Mouse (Mus musculus) olfactory bulb, adult 2 months (tissue): ENCODE results near the gene Serinc4. TPM values are rescaled to one million over a fixed set of nuclear protein-coding genes. Genes with fewer than 3 reads are reported as not detected.
"Not testable (repeated sequence)": the region's sequence is repeated elsewhere in the genome, so short reads cannot be mapped to it uniquely, and the experiment has no call there.

ENCODE experiments used
- H3K27ac ChIP-seq: fragments of 200-500 bp; 2 replicates; pipeline ENCODE4 v1.5.1; 2012; ENCODE audit warnings: low read depth, low read length; ENCODE audit not compliant: insufficient read depth
- H3K4me1 ChIP-seq: fragments of 200-500 bp; 2 replicates; pipeline ENCODE4 v1.6.1; 2012; ENCODE audit warnings: low read length; ENCODE audit not compliant: control insufficient read depth, insufficient read depth
- H3K4me3 ChIP-seq: fragments of 200-500 bp; 2 replicates; pipeline ENCODE4 v1.5.1; 2012; ENCODE audit warnings: mild to moderate bottlenecking, low read depth, low read length, moderate library complexity; ENCODE audit not compliant: insufficient read depth
- CTCF ChIP-seq: fragments of 200-500 bp; IDR thresholded peaks from 2 replicates; pipeline ENCODE4 v1.5.1; 2012; ENCODE audit warnings: low read depth, mild to moderate bottlenecking, low read length, moderate library complexity; ENCODE audit not compliant: insufficient read depth
- POLR2A ChIP-seq: fragments of 200-500 bp; IDR thresholded peaks from 2 replicates; pipeline ENCODE4 v1.6.1; 2012; ENCODE audit warnings: mild to moderate bottlenecking, low read depth, low read length, moderate library complexity; ENCODE audit not compliant: insufficient read depth
- WGBS: fragments of 180-500 bp; shearing (Covaris S2); methylation state at CpG from one replicate; pipeline ENCODE4 v1.1.7; 2018; 5-methylcytosine and 5-hydroxymethylcytosine counted together
- polyA plus RNA-seq: library from polyadenylated mRNA; stranded (reverse); fragments of >200 nt; gene quantifications from 2 replicates; pipeline ENCODE4 v1.2.4, GENCODE M21; 2012; ENCODE audit warnings: low replicate concordance; ENCODE audit not compliant: missing spikeins, insufficient read depth, insufficient read length

Serinc4 gene
- polyA plus RNA-seq, 1 experiment: not detected

DNA sequence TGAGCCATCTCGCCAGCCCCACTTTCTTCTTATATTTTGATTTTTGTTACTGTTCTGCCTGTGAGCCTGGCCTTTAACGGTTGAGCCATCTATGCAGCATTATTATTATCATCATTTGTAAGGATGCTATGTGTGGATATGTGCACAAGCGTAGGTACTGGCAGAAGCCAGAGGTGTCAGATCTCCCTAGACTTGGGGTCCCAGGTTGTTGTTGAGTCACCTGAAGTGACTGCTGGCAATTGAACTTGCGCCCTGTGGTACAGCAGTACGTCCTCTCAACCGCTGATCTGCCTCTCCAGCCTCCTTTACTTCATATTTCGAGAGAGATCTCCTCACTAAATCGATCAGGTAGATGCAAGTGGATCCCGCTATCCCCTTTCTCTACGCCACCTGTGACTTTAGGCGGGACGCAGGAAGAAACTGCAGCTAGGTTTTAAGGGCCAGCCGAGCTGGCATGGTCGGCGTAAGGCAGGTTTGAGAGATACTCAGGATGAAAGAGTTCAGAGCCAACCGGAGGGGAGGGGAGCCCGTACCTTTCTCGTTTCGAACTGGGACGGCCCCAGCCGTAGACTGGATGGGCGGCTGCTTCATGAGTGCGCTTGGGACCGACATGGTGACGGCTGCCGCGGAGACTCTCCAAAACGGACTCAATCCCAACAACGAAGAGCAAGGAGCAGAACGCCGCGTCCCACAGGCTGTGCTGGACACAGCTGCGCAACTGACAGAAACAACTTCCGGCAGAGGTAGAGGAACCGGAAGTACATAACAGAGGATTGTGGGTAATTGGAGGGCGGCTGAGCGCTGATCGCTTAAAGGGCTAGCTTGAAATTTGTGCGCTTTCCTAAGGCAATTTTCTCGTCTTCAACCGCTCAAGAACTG, 17.0 kb upstream of the Serinc4 start, which contains the start of gene Mfap1b:
Gene Mfap1b, minus strand, starts transcription at position 767 of the 879 bp plus-strand sequence.
- H3K4me1 ChIP-seq: not testable (repeated sequence)
- 5% methylated on average over 40 of the region's 41 CpGs for WGBS
- peak within 1 kb of the TSS; percentile 70 for H3K4me3 ChIP-seq
- H3K27ac ChIP-seq: peak within 1 kb of the TSS; percentile 8; the same call in 1 of the 2 replicates
- peak; percentile 59 for TF ChIP-seq POLR2A

DNA sequence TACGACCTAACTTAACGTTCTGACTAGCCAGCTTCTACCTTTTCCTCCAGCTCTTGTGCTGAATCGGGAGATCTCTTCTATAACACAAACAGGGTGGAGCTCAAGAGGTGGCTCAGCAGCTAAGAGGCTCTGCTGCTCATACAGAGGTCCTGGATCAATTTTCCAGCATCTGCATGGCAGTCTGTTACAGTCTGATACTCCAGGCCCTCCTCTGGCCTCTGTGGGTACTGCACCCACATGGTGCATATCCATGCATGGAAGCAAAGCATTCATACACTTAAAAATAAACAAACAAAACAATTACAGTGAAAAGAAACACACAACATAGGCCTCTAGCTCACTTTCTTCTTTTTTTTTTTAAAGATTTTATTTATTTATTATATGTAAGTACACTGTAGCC, 16.2 kb upstream of the Serinc4 start:
- 91% methylated on average over 3 of the region's 3 CpGs for WGBS
- H3K4me1 ChIP-seq, H3K27ac ChIP-seq, H3K4me3 ChIP-seq: not testable (repeated sequence)

DNA sequence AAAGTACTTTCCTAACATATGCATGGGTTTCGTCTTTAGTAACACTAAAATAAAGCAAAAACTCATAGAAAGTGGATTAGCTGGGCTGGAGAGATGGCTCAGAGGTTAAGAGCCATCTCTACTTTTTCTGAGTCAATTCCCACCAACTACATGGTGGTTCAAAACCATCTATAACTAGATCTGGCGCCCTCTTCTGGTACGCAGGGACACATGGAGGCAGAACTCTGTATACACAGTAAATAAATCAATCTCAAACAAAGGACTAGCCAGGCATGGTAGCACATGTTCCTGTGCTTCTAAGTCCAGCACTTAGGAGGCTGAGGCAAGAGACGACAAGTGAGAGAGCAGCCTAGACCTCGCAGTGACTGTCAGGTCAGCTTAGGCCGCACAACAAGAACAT, 12.4 kb upstream of the Serinc4 start:
- H3K4me1 ChIP-seq: not testable (repeated sequence)

DNA sequence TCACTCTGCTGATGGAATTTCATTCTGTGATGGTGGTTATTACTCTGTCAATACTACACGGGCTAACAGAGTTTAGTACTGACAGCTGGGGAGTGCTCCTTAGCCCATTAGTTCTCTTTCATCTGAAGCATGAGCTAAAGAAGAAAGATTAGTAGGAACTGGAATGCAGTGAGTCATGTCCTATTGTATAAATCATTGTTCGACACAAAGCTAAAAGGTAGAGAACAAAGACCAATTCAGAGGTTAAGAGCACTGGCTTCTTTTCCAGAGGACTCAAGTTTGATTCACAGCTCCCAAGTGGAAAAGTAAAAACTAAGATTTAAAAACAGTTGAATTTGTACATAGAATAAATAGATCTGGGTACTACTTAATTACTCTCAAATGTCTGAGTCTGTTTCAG, 3.5 kb upstream of the Serinc4 start:
- Histone ChIP-seq H3K4me1 (no peaks in the 10 kb centered on the region; the same call in 1 of the 2 replicates), H3K27ac (no peak overlapping the region), H3K4me3 (no peak overlapping the region)
- WGBS: 48% methylated on average over 2 of the region's 2 CpGs
- TF ChIP-seq POLR2A: no peak
- no peak for TF ChIP-seq CTCF

More for the DNA sequence above, 12.4 kb upstream of the Serinc4 start:
- H3K4me3 ChIP-seq, H3K27ac ChIP-seq: not testable (repeated sequence)
- 88% methylated on average over 1 of the region's 6 CpGs for WGBS

DNA sequence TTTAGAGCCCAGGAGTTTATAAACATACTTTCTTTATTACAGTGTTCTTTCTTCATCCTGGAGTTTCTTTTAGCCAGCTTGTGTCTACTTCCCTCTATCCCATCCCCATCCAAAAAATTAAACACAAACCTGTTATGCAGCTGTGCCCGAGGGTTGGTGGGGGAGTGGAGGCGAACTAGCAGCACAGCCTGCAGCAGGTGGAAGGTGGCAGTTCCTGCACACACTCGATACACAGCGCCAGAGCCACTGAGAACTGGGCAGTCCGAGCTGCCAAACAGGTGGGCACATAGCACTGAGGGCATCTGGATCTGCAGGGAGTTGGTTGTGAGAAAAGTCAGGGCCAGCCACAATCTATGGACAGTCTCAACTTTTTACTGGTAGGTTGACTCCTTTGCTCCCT, 1.0 kb downstream of the Serinc4 start:
- Histone ChIP-seq H3K27ac (no peak overlapping the region), H3K4me1 (peaks cover 3% of the 10 kb centered on the region), H3K4me3 (no peak overlapping the region)
- TF ChIP-seq POLR2A (no peak), CTCF (no peak)
- 79% methylated on average over 5 of the region's 5 CpGs for WGBS

DNA sequence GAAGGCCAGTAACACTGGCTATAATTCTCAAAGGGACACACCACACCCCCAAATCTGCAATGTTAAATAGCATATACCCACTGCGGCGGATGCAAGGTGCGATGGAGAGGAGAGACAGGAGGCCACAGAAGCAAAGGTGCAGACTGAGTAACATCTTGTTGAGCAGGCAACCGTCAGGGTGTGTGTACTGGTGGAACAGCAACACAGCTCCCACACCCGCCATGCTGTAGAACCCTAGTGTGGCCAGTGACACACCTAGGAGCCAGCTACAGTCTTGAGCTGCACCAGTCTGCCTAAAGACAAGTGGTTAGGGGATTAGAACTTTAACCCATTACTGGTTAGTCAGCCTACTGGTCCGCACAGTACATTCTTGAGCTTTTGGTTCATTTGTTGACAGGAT, 2.7 kb downstream of the Serinc4 start:
- Histone ChIP-seq H3K27ac (no peak overlapping the region), H3K4me1 (peaks cover 10% of the 10 kb centered on the region), H3K4me3 (no peak overlapping the region)
- TF ChIP-seq POLR2A (no peak), CTCF (no peak)
- WGBS: 87% methylated on average over 6 of the region's 6 CpGs

DNA sequence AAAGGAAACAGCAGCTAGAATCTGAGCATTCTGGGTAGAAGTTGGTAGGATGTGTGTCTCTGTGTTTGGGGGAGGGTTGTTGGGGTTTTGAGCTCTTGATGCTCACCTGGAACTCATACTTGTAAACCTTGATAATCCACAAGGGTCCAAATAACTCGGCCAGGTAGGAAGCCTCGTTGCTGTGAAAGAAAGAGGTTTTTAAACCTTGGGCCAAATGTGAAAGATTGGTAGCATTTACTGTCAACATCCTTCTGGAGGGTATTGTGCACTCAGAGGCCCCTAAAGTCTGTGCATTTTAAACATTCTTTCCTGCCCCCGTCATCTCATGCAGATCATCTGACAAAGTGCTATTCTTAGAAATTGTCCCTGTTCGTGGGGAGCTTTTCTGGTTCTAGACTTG, 3.6 kb downstream of the Serinc4 start, which contains the start of gene Hypk:
Gene Hypk, plus strand, starts transcription at position 301 of the 400 bp plus-strand sequence.
- TF ChIP-seq CTCF: no peak
- no peak for TF ChIP-seq POLR2A
- Histone ChIP-seq H3K4me1 (peaks cover 10% of the 10 kb centered on the region), H3K27ac (no peak within 1 kb of the TSS), H3K4me3 (no peak within 1 kb of the TSS)
- WGBS: 64% methylated on average over 4 of the region's 4 CpGs

DNA sequence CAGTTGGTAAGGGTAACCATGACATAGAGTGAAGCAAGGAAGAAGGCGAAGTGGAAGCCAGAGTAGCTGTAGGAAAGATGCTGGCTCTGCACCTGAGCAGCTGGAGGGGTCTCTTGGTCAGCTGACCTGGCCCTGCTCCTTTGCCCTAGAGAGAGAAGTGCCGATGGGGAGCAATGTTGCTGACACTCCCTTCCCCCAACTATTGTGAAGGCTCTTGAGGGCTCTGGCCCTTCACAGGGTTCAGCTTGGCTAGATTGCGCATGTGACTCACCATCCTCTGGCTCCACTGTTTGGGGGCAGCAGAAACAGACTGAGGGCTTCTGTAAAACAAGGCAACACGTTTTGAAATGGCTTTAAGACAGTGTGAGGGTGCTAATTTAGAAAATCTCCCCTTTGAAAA, 4.2 kb downstream of the Serinc4 start:
- Histone ChIP-seq H3K27ac (no peak overlapping the region), H3K4me3 (no peak overlapping the region), H3K4me1 (peaks cover 10% of the 10 kb centered on the region)
- 67% methylated on average over 4 of the region's 4 CpGs for WGBS
- TF ChIP-seq POLR2A: no peak

DNA sequence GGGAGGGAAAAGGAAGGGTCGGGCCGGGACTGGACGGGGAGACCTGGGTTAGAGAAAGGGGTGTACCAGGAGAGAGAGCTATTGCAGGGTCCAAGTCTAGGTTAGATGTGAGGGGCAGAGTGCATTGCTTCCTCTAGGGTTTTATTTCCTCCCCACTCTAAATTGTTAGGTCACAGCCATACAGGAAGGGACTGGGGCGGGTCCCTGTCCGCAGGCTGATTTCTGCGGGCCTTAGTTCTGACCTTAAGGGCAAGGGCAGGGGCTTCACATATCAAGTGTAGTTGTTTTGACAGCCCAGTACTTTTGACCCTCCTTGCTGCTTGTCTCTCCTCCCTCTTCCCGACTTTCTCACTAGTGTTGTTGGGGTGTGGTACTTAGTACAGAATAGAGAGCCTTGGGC, 6.5 kb downstream of the Serinc4 start:
- peaks cover 10% of the 10 kb centered on the region for H3K4me1 ChIP-seq
- WGBS: 2% methylated on average over 7 of the region's 7 CpGs
- no peak overlapping the region; the same call in 1 of the 2 replicates for H3K27ac ChIP-seq
- TF ChIP-seq POLR2A: no peak
- no peak for TF ChIP-seq CTCF
- peak overlapping the region; percentile 89 for H3K4me3 ChIP-seq

DNA sequence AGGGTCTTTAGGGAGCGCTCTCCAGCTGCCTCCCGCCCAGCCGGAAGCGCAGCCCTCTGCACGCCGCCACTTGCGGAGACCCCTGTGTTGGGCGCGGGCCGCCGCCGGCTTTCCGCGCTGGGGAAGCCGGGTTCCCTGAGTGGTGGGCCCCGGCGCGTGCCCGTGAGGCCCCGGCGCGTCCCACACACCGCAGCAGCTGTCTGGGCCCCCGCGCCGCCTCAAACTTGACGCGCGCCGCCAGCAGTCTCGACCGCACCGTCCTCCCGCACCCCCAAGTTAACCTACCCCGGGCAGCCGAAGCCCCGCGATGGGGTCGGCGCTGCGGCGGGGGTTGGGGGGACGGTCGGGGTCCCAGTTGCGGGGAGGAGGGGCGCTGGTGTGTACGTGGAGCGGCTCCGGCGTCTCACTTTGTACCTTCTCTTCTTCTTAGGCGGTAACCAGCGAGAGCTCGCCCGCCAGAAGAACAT, 7.0 kb downstream of the Serinc4 start:
- H3K4me3 ChIP-seq: peak overlapping the region; percentile 89
- H3K27ac ChIP-seq: peak overlapping the region; percentile 84
- under 1% methylated on average over 54 of the region's 54 CpGs for WGBS
- TF ChIP-seq POLR2A (no peak), CTCF (no peak)
- H3K4me1 ChIP-seq: peaks cover 10% of the 10 kb centered on the region
